Mouse (Mus musculus) heart, adult 18-20 months (tissue): ENCODE measurements around the gene Kxd1. TPM values are rescaled to one million over a fixed set of nuclear protein-coding genes. Genes with fewer than 3 reads are reported as not detected.

Experiments used
- DNase-seq, 2 experiments: peaks; one replicate each; pipeline ENCODE4 v3.0.0; 2021 to 2022; ENCODE audit warnings: mixed read lengths in 1 of 2
- total RNA-seq, 2 experiments: library from RNA; stranded (reverse); gene quantifications; 2 replicates each; pipeline ENCODE4 v1.2.3; 2021

The Kxd1 gene
- total RNA-seq, 2 experiments from 2014 or later: 92.4 to 107 TPM

- DNase-seq: no peak
Observed at GRCm38 (mm10) chr8:70468733-70469132, 59.0 kb downstream of the Kxd1 start.

- DNase-seq: no peak
Observed at GRCm38 (mm10) chr8:70467907-70468306, 59.8 kb downstream of the Kxd1 start.

- DNase-seq: peak; percentile 63 to 70
Observed at GRCm38 (mm10) chr8:70467229-70467725, 60.5 kb downstream of the Kxd1 start.

- DNase-seq: peak; percentile 82 to 83
Observed at GRCm38 (mm10) chr8:70466771-70467170, 61.0 kb downstream of the Kxd1 start.

- DNase-seq: peak in 1 of 2 experiments; percentile 36
Observed at GRCm38 (mm10) chr8:70466305-70466704, 61.5 kb downstream of the Kxd1 start.

GRCm38 (mm10) chr8:70465701-70466100 lies 62.1 kb downstream of the Kxd1 start:
- no peak for DNase-seq

- no peak for DNase-seq
Observed at GRCm38 (mm10) chr8:70464162-70464561, 63.6 kb downstream of the Kxd1 start.

GRCm38 (mm10) chr8:70463306-70463705 lies 64.5 kb downstream of the Kxd1 start:
- peak; percentile 48 to 60 for DNase-seq

- DNase-seq: peak in 1 of 2 experiments; percentile 56
Observed at GRCm38 (mm10) chr8:70462516-70462813, 65.3 kb downstream of the Kxd1 start.

GRCm38 (mm10) chr8:70461765-70462515 lies 65.8 kb downstream of the Kxd1 start:
- peak in 1 of 2 experiments; percentile 38 for DNase-seq

- DNase-seq: no peak
Observed at GRCm38 (mm10) chr8:70460606-70461005, 67.2 kb downstream of the Kxd1 start.

GRCm38 (mm10) chr8:70460199-70460598 lies 67.6 kb downstream of the Kxd1 start:
- DNase-seq: no peak

GRCm38 (mm10) chr8:70459636-70460035 lies 68.1 kb downstream of the Kxd1 start:
- DNase-seq: no peak

GRCm38 (mm10) chr8:70458462-70458861 lies 69.3 kb downstream of the Kxd1 start:
- no peak for DNase-seq

Other genes with a start within 250 kb of the Kxd1 start
- 1 to 10 TPM; 7.7 to 8.4 TPM for gene Homer3, start 245.1 kb downstream of the Kxd1 start, total RNA-seq
- gene Ddx49, start 225.5 kb downstream of the Kxd1 start, total RNA-seq: 10 to 100 TPM; 27.4 to 34.6 TPM
- 100 to 1,000 TPM; 157 to 174 TPM for gene Cope, start 225.4 kb downstream of the Kxd1 start, total RNA-seq
- gene Cers1, start 212.2 kb downstream of the Kxd1 start, total RNA-seq: under 1 TPM; 0.55 to 0.57 TPM
- under 1 TPM in 1 of 2 experiments, not detected in 1; 0.28 TPM for gene Gdf1, start 198.1 kb downstream of the Kxd1 start, total RNA-seq
- gene Upf1, start 174.7 kb downstream of the Kxd1 start, total RNA-seq: 10 to 100 TPM; 46.1 to 46.8 TPM
- 1 to 10 TPM; 5.1 to 6.6 TPM for gene Comp, start 154.4 kb downstream of the Kxd1 start, total RNA-seq
- gene Crtc1, start 88.4 kb downstream of the Kxd1 start, total RNA-seq: 1 to 10 TPM; 7.8 to 9.0 TPM
- 1 to 10 TPM; 8.4 to 9.7 TPM for gene Klhl26, start 51.0 kb downstream of the Kxd1 start, total RNA-seq
- gene Tmem59l, start 40.6 kb downstream of the Kxd1 start, total RNA-seq: not detected
- under 1 TPM; 0.20 to 0.62 TPM for gene Crlf1, start 34.8 kb downstream of the Kxd1 start, total RNA-seq
- gene Rex1bd, start 21.2 kb downstream of the Kxd1 start, total RNA-seq: 100 to 1,000 TPM; 113 to 128 TPM
- gene Uba52, start 17.2 kb downstream of the Kxd1 start, total RNA-seq: 1,000 to 10,000 TPM; 1,328 to 1,514 TPM
- gene Fkbp8, start 232 bp downstream of the Kxd1 start, total RNA-seq: 100 to 1,000 TPM; 120 to 129 TPM
- gene Ell, start 11.5 kb upstream of the Kxd1 start, total RNA-seq: 10 to 100 TPM; 10.9 to 12.0 TPM
- 10 to 100 TPM; 15.4 to 28.2 TPM for gene Isyna1, start 66.4 kb upstream of the Kxd1 start, total RNA-seq
- 10 to 100 TPM; 29.9 to 35.7 TPM for gene Ssbp4, start 80.9 kb upstream of the Kxd1 start, total RNA-seq
- 1 to 10 TPM; 1.6 to 2.5 TPM for gene Lrrc25, start 88.2 kb upstream of the Kxd1 start, total RNA-seq
- 1 to 10 TPM; 1.4 to 2.0 TPM for gene Gdf15, start 104.5 kb upstream of the Kxd1 start, total RNA-seq
- gene Pgpep1, start 132.4 kb upstream of the Kxd1 start, total RNA-seq: 10 to 100 TPM; 40.5 to 41.1 TPM
- 10 to 100 TPM; 66.7 to 73.1 TPM for gene Lsm4, start 145.3 kb upstream of the Kxd1 start, total RNA-seq
- 100 to 1,000 TPM; 129 to 138 TPM for gene Jund, start 171.0 kb upstream of the Kxd1 start, total RNA-seq
- gene Iqcn, start 175.5 kb upstream of the Kxd1 start, total RNA-seq: under 1 TPM in 1 of 2 experiments, not detected in 1; 0.05 TPM
- gene Gm3336, start 190.6 kb upstream of the Kxd1 start, total RNA-seq: not detected
- 1 to 10 TPM; 1.4 to 2.0 TPM for gene Pde4c, start 195.8 kb upstream of the Kxd1 start, total RNA-seq
- gene Rab3a, start 226.7 kb upstream of the Kxd1 start, total RNA-seq: 10 to 100 TPM; 40.3 to 49.2 TPM
- gene Mpv17l2, start 233.0 kb upstream of the Kxd1 start, total RNA-seq: 10 to 100 TPM; 26.9 to 27.5 TPM
- gene Pik3r2, start 248.8 kb upstream of the Kxd1 start, total RNA-seq: 10 to 100 TPM; 19.7 to 21.4 TPM